Mouse (Mus musculus): ENCODE measurements at regions not wholly inside any gene's neighbourhood (a gene's known extent, or its start where the extent isn't known, plus 50 kb on each side); places are given as distances from the start of the nearest gene placed in this dataset.

DNA sequence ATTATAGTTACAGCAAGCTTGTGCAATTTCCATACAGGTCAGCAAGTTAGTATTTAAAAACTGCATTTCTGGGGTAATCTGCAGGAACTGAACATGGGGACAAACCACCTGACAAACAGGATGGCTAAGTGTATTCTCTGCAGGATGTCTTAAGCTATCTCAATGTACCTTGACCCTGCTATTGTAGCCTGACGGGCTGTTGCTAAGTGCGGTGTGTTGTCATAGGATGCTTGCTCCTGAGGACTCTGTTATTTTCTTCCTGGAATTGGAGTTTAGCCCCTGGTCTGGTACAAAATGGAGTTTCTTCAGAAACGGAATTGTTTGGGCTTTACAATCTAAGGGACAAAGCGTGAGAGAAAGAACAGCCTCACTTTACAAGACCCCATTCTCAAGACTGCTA, 161.4 kb upstream of the Ank start:
- TF ChIP-seq CTCF (conservative IDR thresholded peaks at IDR 0.05 in 1 of 2, IDR thresholded peaks at IDR 0.05 in 1 of 2; ENCODE audit: low read depth in 2 of 2, low read length in 2 of 2) (no peak), SMC3 (IDR thresholded peaks at IDR 0.05; ENCODE audit: low read depth, low read length) (no peak), HCFC1 (IDR thresholded peaks at IDR 0.05; ENCODE audit: low read depth, low read length) (no peak), USF1 (IDR thresholded peaks at IDR 0.05; ENCODE audit: low read depth, low read length) (no peak), POLR2A (IDR thresholded peaks at IDR 0.05; ENCODE audit: low read depth, low read length) (no peak), MAZ (IDR thresholded peaks at IDR 0.05; ENCODE audit: low read depth, low read length) (no peak), EP300 (IDR thresholded peaks at IDR 0.05; ENCODE audit: low read length) (no peak), ZC3H11A (IDR thresholded peaks at IDR 0.05; ENCODE audit: low read depth, low read length) (no peak), E2F4 (IDR thresholded peaks at IDR 0.05; ENCODE audit: insufficient replicate concordance, low read depth, low read length) (no peak), TBP (conservative IDR thresholded peaks at IDR 0.05; ENCODE audit: low read depth, low read length) (no peak), JUND (conservative IDR thresholded peaks at IDR 0.05; ENCODE audit: low read depth, low read length) (no peak), CHD2 (IDR thresholded peaks at IDR 0.05; ENCODE audit: low read length) (no peak), USF2 (conservative IDR thresholded peaks at IDR 0.05; ENCODE audit: low read depth, low read length) (no peak), ZMIZ1 (IDR thresholded peaks at IDR 0.05; ENCODE audit: low read depth, low read length) (no peak)

All from CH12.LX (cell line).